In genomic region chr9:43102931-43103330, GRCm38 (mm10) we compare ENCODE assay signal across 9 mouse cellular contexts. TPM values are rescaled to one million over a fixed set of nuclear protein-coding genes. Genes with fewer than 3 reads are reported as not detected.
DNase-seq lines count a peak whose midpoint lies in the region; ATAC-seq and TF ChIP-seq lines count a peak whose summit lies in the region.
"Had no signal": no experiment of that assay in that cellular context is flagged by ENCODE, and none has a peak within 500 bp of the region (broad histone marks: within the 10 kb centered on the region; RNA-seq: fewer than 3 reads in every experiment).

No protein-coding gene starts in this region.

- H3K36me3 ChIP-seq in G1E (replicated peaks) = peaks cover 7% of the 10 kb centered on the region
- H3K36me3 ChIP-seq in heart, embryonic 16.5 days (ENCODE audit: control insufficient read depth, insufficient read depth) = no peaks in the 10 kb centered on the region
- H3K36me3 ChIP-seq in liver, embryonic 15.5 days (replicated peaks) = 0 out of 2 replicates have a peak, but pooled peaks cover under 1% of the 10 kb centered on the region

- WGBS in cerebellum, adult 2 months = 86% methylated on average over 2 of the region's 2 CpGs
- WGBS in heart, embryonic 16.5 days = 85% methylated on average over 2 of the region's 2 CpGs
- 43% methylated on average over 2 of the region's 2 CpGs for WGBS in liver, embryonic 15.5 days (ENCODE audit: insufficient replicate concordance)

- no peak for DNase-seq in cerebellum, adult 2 months
- no peak for DNase-seq in G1E (ENCODE audit: low spot score)
- DNase-seq in gastrocnemius, adult 18-20 months (ENCODE audit: low spot score) = no peak
- no peak for DNase-seq in right cerebral cortex, postnatal 4 days
- DNase-seq: thymus, adult 18-20 months had no signal

- ATAC-seq in cerebellum, adult (ENCODE audit: insufficient number of reproducible peaks, low FRiP score, low TSS enrichment) = no peak
- no peak for ATAC-seq in G1E (ENCODE audit: extremely low read depth, insufficient number of reproducible peaks, low FRiP score, poor library complexity, severe bottlenecking)
- ATAC-seq in heart, embryonic 16.5 days (replicated peaks; ENCODE audit: extremely low read depth, insufficient read depth, low FRiP score) = no peak
- ATAC-seq in liver, embryonic 15.5 days (ENCODE audit: insufficient read depth) = no peak
- no peak for ATAC-seq in inflammation-experienced regulatory T-cells, adult 6 months

- peak overlapping the region; percentile 95; the same call in 1 of the 2 replicates for H3K9ac ChIP-seq in heart, embryonic 16.5 days (ENCODE audit: low read length)
- H3K9ac ChIP-seq in liver, embryonic 15.5 days = peak overlapping the region; percentile 98

- no peaks in the 10 kb centered on the region; the same call in 1 of the 2 replicates for H3K27me3 ChIP-seq in cerebellum, adult 2 months (ENCODE audit: control insufficient read depth, insufficient read depth, low read length)
- H3K27me3 ChIP-seq in G1E (ENCODE audit: insufficient read depth, low read length) = no peaks in the 10 kb centered on the region
- no peaks in the 10 kb centered on the region for H3K27me3 ChIP-seq in heart, embryonic 16.5 days (ENCODE audit: control insufficient read depth, insufficient read depth, low read length)
- peaks cover 34% of the 10 kb centered on the region for H3K27me3 ChIP-seq in liver, embryonic 15.5 days

- H3K4me2 ChIP-seq in heart, embryonic 16.5 days (ENCODE audit: low read depth, low read length) = peak overlapping the region; percentile 89
- H3K4me2 ChIP-seq in liver, embryonic 15.5 days = peak overlapping the region; percentile 81

- TF ChIP-seq CTCF in cerebellum, adult 2 months (IDR thresholded peaks at IDR 0.05; ENCODE audit: borderline replicate concordance, insufficient read depth, low read depth, low read length) = no peak
- TF ChIP-seq CTCF in G1E (IDR thresholded peaks at IDR 0.05; ENCODE audit: low read depth, low read length) = no peak

- no peak overlapping the region for H3K27ac ChIP-seq in cerebellum, adult 2 months (ENCODE audit: insufficient read depth, low read length)
- 0 out of 2 replicates have a peak overlapping the region, but pooled peaks have one; percentile 27 for H3K27ac ChIP-seq in heart, embryonic 16.5 days (ENCODE audit: low read length)
- peak overlapping the region; percentile 97 for H3K27ac ChIP-seq in liver, embryonic 15.5 days (replicated peaks)

- H3K4me1 ChIP-seq in cerebellum, adult 2 months (ENCODE audit: control insufficient read depth, insufficient read depth, low read length) = no peaks in the 10 kb centered on the region; the same call in 1 of the 2 replicates
- peaks cover 50% of the 10 kb centered on the region for H3K4me1 ChIP-seq in G1E (ENCODE audit: insufficient read depth, low read depth, low read length)
- H3K4me1 ChIP-seq in heart, embryonic 16.5 days (ENCODE audit: control insufficient read depth, insufficient read depth, low read length) = peaks cover 34% of the 10 kb centered on the region
- H3K4me1 ChIP-seq in liver, embryonic 15.5 days (replicated peaks) = peaks cover 59% of the 10 kb centered on the region

- peak overlapping the region; percentile 50 for H3K4me3 ChIP-seq in cerebellum, adult 2 months (replicated peaks; ENCODE audit: insufficient read depth, low read depth, low read length)
- peak overlapping the region; percentile 88 for H3K4me3 ChIP-seq in G1E (ENCODE audit: low read depth, low read length)
- H3K4me3 ChIP-seq in heart, embryonic 16.5 days (ENCODE audit: low read length) = peak overlapping the region; percentile 83
- H3K4me3 ChIP-seq in liver, embryonic 15.5 days (replicated peaks) = peak overlapping the region; percentile 93

- TF ChIP-seq POLR2A in cerebellum, adult 2 months (IDR thresholded peaks at IDR 0.05; ENCODE audit: borderline replicate concordance, insufficient read depth, low read length) = no peak

- no peaks in the 10 kb centered on the region for H3K9me3 ChIP-seq in G1E (replicated peaks)
- no peaks in the 10 kb centered on the region for H3K9me3 ChIP-seq in heart, embryonic 16.5 days (replicated peaks; ENCODE audit: control insufficient read depth, low read length)
- H3K9me3 ChIP-seq in liver, embryonic 15.5 days (replicated peaks) = no peaks in the 10 kb centered on the region

RNA-seq across cellular contexts. Expression of gene Arhgef12, which starts 4.1 kb away (rescaled TPM):
- 61.0 and 63.7 TPM in 2 replicates for polyA plus RNA-seq in cerebellum, adult 2 months (2012; rRNA removed)
- total RNA-seq in G1E (2014; fragmentation: Nextera tagmentation) (58.7 and 76.3 TPM in 2 replicates), G1E (2017) (47.8 and 53.3 TPM in 2 replicates)
- polyA plus RNA-seq in G1E (2012) = 4.2 and 5.9 TPM in 2 replicates
- polyA plus RNA-seq in heart, embryonic 16.5 days (2015; fragmentation: Nextera tagmentation; extraction: Ambion mirVana) = 10.9 and 12.4 TPM in 2 replicates
- 6.1 and 8.5 TPM in 2 replicates for polyA plus RNA-seq in liver, embryonic 15.5 days (2015; fragmentation: Nextera tagmentation; extraction: Ambion mirVana)
- polyA plus RNA-seq in inflammation-experienced regulatory T-cells, adult 6 months (2017; shearing (Covaris generic)) = 10 to 100 TPM in 2 of 3 experiments, 1 to 10 TPM in 1; 4.5 to 20.4 (median 17.1) TPM
- 10 to 100 TPM; 41.5 to 54.8 TPM for total RNA-seq in gastrocnemius, adult 18-20 months (2021)

RNA-seq across cellular contexts. Expression of gene Tmem136, which starts 13.4 kb away (rescaled TPM):
- 17.4 and 18.3 TPM in 2 replicates for polyA plus RNA-seq in cerebellum, adult 2 months (2012; rRNA removed)
- total RNA-seq in G1E (2014; fragmentation: Nextera tagmentation) (11.4 and 12.5 TPM in 2 replicates), G1E (2017) (1.1 and 2.0 TPM in 2 replicates)
- 0.39 and 0.48 TPM in 2 replicates for polyA plus RNA-seq in G1E (2012)
- polyA plus RNA-seq in heart, embryonic 16.5 days (2015; fragmentation: Nextera tagmentation; extraction: Ambion mirVana) = 12.0 and 14.1 TPM in 2 replicates
- 0.76 and 1.0 TPM in 2 replicates for polyA plus RNA-seq in liver, embryonic 15.5 days (2015; fragmentation: Nextera tagmentation; extraction: Ambion mirVana)
- 1 to 10 TPM in 2 of 3 experiments, under 1 TPM in 1; 0.67 to 4.8 (median 3.7) TPM for polyA plus RNA-seq in inflammation-experienced regulatory T-cells, adult 6 months (2017; shearing (Covaris generic))
- 1 to 10 TPM; 1.8 to 2.7 TPM for total RNA-seq in gastrocnemius, adult 18-20 months (2021)
